Mouse (Mus musculus) lung, embryonic 16.5 days (tissue): ENCODE data around the gene Wnt2. TPM values are rescaled to one million over a fixed set of nuclear protein-coding genes. Genes with fewer than 3 reads are reported as not detected.

Experiments used
- polyA plus RNA-seq: library from polyadenylated mRNA; unstranded; fragments of >200 nt; fragmentation: Nextera tagmentation; extraction: Ambion mirVana; gene quantifications from 2 replicates; pipeline ENCODE4 v1.2.1, GENCODE M21; 2015

Wnt2 gene
- polyA plus RNA-seq, 1 experiment from 2014 or later: 76.8 TPM

Other genes starting within 250 kb of the Wnt2 start
- gene Asz1, start 78.5 kb upstream of the Wnt2 start, polyA plus RNA-seq: 8.0 and 8.4 TPM in 2 replicates
- 5.7 and 6.4 TPM in 2 replicates for gene Cftr, start 140.1 kb upstream of the Wnt2 start, polyA plus RNA-seq